Mouse (Mus musculus) embryonic fibroblast, embryonic 13.5 days (primary cell): ENCODE results near the gene 1810037I17Rik.

Source experiments
- CTCF ChIP-seq: IDR thresholded peaks from 2 replicates; pipeline ENCODE4 v1.5.1; 2011; ENCODE audit warnings: mild to moderate bottlenecking, control low read depth, low read length, moderate library complexity, borderline replicate concordance; ENCODE audit not compliant: insufficient read depth
- POLR2A ChIP-seq: IDR thresholded peaks from 2 replicates; pipeline ENCODE4 v1.6.1; 2011; ENCODE audit warnings: low read depth, mild to moderate bottlenecking, control low read depth, low read length, moderate library complexity

GRCm38 (mm10) chr3:122915493-122915892 lies 8.5 kb upstream of the 1810037I17Rik start:
- TF ChIP-seq CTCF, result no peak
- TF ChIP-seq POLR2A, result no peak
